Mouse (Mus musculus) embryonic fibroblast, embryonic 13.5 days (primary cell): ENCODE data around the gene Hoxa7. TPM values are rescaled to one million over a fixed set of nuclear protein-coding genes. Genes with fewer than 3 reads are reported as not detected.

ENCODE experiments used
- H3K27ac ChIP-seq: 2 replicates; pipeline ENCODE4 v1.5.1; 2012; ENCODE audit warnings: low read length, control low read depth, inconsistent platforms; ENCODE audit not compliant: insufficient read depth
- H3K4me1 ChIP-seq: 2 replicates; pipeline ENCODE4 v1.6.1; 2011; ENCODE audit warnings: low read length; ENCODE audit not compliant: control insufficient read depth, insufficient read depth
- H3K4me3 ChIP-seq: 2 replicates; pipeline ENCODE4 v1.5.1; 2011; ENCODE audit warnings: mild to moderate bottlenecking, control low read depth, low read length; ENCODE audit not compliant: insufficient read depth
- CTCF ChIP-seq: IDR thresholded peaks from 2 replicates; pipeline ENCODE4 v1.5.1; 2011; ENCODE audit warnings: mild to moderate bottlenecking, control low read depth, low read length, moderate library complexity, borderline replicate concordance; ENCODE audit not compliant: insufficient read depth
- POLR2A ChIP-seq: IDR thresholded peaks from 2 replicates; pipeline ENCODE4 v1.6.1; 2011; ENCODE audit warnings: low read depth, mild to moderate bottlenecking, control low read depth, low read length, moderate library complexity
- polyA plus RNA-seq: library from polyadenylated mRNA; stranded (reverse); fragments of >200 nt; gene quantifications from 2 replicates; pipeline ENCODE4 v1.2.4, GENCODE M21; 2011; ENCODE audit warnings: low read depth; ENCODE audit not compliant: missing spikeins, insufficient read length

Gene Hoxa7
- polyA plus RNA-seq, 1 experiment, result 15.8 TPM

DNA sequence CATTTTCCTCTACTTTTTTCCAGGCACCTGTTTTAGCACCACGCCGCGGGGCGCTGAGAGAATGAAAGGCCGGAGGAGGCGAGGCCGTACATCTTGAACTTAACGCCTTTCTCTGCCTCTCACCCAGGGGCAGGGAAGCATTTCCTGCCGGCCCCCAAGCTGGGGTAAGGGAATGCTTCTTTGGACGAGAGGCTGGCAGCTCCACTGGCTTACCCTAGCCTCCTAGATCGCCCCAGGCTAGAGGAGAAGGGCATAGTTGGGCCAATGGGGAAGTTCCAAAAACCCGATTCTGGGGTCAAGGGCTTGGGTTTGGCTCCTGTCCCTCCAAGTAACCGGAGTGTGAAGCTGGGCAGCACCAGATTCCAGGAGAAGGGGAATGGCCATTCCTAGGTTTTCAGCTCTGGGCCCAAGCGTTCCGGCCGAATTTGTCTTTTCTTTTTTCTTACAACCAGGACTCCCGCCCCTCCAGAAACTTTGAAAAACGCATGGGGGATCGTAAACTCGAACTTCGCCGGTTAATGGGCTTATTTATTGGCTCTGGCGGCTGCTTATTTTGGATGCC lies 11.4 kb upstream of the Hoxa7 start:
- H3K27ac ChIP-seq, result peak overlapping the region; percentile 38
- H3K4me1 ChIP-seq, result no peaks in the 10 kb centered on the region
- TF ChIP-seq CTCF, result no peak
- no peak for TF ChIP-seq POLR2A
- peak overlapping the region; percentile 52 for H3K4me3 ChIP-seq

DNA sequence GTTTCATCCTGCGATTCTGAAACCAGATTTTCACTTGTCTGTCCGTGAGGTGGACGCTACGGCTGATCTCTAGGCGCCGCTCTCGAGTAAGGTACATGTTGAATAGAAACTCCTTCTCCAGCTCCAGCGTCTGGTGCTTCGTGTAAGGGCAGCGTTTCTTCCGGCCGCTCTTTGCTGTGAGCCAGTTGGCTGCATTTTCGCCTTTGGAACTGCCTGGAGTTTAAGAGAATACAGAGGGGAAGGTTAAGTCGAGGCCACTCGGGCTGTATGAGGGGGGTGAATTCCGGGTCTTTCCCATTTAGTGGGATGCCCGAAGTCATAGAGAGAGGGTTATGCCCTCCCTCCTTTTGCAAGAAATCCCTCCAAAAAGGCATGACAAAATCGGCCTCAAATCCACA lies 10.9 kb upstream of the Hoxa7 start:
- Histone ChIP-seq H3K27ac (peak overlapping the region; percentile 38), H3K4me3 (peak overlapping the region; percentile 52), H3K4me1 (no peaks in the 10 kb centered on the region)
- TF ChIP-seq POLR2A, result no peak
- no peak for TF ChIP-seq CTCF

DNA sequence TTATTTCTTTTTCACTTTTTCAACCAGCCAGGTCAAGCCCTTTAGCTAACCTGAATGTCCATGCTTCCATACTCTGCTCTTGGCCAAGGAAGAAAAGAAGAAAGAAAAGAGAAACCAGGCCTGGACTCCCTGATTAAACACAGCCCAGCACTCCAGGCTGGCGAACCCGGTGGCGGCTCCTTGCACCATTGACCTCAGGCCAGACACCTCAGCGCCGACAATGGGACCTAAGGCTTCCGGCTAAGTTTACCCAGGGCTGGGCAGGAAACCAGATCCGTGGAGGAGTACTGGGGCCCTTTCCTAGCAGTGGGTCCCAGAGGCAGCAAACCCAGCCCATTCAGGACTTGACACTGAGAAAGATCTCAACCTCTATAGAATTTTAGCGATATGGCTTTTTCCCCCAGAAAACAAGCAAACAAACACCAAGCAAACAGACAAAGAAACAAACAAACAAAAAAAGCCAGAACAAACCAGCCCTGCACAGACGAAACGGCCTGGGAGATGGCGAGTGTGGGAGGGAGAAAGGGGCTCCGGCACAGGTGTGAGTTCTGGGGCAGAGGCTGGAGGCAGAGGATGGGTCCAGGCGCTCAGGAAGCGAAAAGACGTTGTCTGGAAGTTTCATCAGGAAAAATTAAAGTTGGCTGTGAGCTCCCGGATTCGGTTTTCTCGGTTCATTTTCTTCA lies 10.4 kb upstream of the Hoxa7 start:
- Histone ChIP-seq H3K4me3 (peak overlapping the region; percentile 52), H3K27ac (peak overlapping the region; percentile 38; the same call in 1 of the 2 replicates), H3K4me1 (no peaks in the 10 kb centered on the region)
- TF ChIP-seq POLR2A, result no peak
- no peak for TF ChIP-seq CTCF

DNA sequence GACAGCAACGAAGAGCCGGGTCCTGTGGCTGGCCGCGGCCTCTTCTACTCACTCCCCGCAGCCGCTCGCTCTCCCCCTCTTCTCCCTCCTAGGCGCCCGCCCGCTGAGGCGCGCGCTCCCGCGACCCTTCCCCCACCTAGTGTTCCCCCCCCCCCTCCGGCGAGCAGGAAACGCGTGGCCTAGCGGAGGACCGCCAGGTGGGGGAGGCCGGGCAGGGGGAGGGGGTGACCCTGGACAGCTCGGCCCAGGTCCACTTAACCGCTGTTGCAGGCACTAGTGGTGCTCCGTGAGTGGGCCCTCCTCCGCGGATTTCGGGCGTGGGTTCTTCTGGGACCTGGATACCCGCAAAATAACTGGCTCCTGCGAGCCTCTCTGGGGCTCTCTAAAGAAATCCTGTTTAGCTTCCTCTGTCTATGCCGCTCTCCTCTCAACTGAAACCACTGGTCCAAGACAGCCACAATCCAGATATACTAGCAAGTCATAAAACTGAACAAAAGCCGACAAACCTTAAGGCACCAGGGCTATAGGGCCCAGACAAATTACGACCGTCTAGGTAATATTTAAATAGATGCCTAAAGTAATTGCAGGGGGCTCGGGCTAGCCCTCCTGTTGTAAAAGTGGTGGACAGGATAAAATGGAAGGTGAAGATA lies 9.0 kb upstream of the Hoxa7 start, which contains the start of gene Hoxa9:
Gene Hoxa9 (minus strand): TSS at position 574 of the 650 bp plus-strand sequence.
- TF ChIP-seq CTCF, result no peak
- TF ChIP-seq POLR2A, result no peak
- H3K4me3 ChIP-seq, result peak within 1 kb of the TSS; percentile 52
- H3K27ac ChIP-seq, result peak within 1 kb of the TSS; percentile 55

DNA sequence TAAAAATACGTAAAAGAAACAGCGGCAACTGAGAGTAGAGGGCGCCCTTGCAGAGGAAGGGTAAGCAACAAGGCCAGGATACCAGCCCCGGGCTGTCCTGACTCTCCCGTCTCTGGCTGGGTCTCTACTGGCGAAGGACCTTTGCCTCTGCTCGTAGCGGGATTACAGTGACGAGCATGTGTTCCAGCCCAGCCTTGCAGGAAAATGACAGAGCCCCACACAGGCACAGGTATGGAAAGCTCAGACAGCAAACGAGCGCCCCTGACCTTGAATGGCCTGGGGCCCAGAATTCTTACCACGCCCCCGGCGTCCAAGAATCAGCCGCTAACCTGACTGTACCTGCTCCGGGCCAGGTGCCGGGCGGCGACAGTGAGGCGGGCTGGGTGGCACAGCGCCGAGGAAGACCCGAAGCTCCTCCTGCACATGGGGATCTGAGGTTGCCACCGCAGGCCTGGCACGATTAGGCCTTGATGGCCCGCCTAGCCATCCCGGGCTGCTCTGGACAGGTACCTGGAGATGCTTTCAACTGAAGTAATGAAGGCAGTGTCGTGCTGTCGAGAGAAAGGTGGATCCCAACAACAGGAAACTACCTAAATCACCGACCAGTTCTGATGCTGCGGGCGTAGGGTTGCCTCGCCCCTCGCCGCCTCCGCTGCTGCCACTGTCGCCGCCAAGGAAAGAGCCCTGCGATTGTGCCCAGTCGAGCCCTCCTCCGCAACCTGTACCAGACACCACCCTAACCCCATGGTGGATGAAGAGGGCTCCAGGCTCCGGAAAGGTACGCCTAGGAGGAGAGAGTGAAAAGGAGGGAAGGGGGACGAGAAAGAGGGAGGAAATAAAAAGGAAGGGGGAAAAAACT lies 8.1 kb upstream of the Hoxa7 start:
- TF ChIP-seq POLR2A (no peak), CTCF (no peak)
- H3K4me1 ChIP-seq, result no peaks in the 10 kb centered on the region
- peak overlapping the region; percentile 42 for H3K4me3 ChIP-seq
- peak overlapping the region; percentile 30; the same call in 1 of the 2 replicates for H3K27ac ChIP-seq

More for the DNA sequence above, 9.0 kb upstream of the Hoxa7 start, which contains the start of gene Hoxa9:
- no peaks in the 10 kb centered on the region for H3K4me1 ChIP-seq

DNA sequence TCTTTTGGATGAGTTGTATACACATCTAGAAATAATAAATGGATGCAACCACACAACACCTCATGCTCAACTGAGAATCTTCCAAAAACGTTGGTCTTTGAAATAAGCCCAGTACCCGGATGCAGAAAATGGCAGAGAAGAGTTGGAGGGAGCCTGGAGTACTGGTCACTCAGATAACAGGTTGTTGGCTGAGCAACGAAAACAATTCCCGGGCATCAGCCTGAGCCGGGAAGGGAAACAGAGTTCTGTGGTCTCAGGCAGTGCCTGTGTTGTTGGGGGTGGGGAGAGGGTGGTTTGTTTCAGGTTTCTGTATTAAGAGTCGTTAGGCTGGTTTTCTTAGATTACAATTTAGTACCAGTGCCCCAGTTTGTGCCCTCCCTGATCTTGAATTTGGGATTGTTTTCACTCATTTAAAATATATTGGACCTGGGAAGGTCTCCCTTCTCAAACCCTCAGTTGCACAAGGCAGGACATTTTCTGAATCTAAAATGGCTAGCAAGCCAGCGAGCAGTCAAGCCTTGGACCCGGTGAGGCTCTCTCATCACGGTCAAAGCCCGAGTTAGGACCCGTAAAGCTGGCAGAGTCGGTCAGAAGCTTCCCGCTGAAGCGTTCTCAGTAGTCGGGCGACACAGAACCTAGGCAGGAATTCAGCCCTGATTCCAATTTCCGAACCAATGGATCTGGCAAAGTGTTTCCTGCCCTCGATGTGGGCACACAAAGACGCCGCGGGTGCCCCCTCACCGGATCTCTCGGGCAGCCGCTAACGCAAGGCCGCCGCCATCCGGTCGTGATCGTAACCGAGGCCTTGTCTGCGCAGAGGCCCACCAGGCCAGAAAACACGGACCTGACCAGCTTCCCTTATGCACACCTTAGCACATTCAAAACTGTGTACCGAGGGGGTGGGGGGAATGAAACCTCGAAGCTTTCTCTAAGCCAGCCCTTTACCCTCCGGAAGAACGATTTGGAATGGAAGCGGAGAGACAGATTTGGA lies 7.1 kb upstream of the Hoxa7 start:
- H3K4me1 ChIP-seq, result no peaks in the 10 kb centered on the region
- peak overlapping the region; percentile 30 for H3K27ac ChIP-seq
- no peak for TF ChIP-seq CTCF
- TF ChIP-seq POLR2A, result no peak
- H3K4me3 ChIP-seq, result peak overlapping the region; percentile 42

DNA sequence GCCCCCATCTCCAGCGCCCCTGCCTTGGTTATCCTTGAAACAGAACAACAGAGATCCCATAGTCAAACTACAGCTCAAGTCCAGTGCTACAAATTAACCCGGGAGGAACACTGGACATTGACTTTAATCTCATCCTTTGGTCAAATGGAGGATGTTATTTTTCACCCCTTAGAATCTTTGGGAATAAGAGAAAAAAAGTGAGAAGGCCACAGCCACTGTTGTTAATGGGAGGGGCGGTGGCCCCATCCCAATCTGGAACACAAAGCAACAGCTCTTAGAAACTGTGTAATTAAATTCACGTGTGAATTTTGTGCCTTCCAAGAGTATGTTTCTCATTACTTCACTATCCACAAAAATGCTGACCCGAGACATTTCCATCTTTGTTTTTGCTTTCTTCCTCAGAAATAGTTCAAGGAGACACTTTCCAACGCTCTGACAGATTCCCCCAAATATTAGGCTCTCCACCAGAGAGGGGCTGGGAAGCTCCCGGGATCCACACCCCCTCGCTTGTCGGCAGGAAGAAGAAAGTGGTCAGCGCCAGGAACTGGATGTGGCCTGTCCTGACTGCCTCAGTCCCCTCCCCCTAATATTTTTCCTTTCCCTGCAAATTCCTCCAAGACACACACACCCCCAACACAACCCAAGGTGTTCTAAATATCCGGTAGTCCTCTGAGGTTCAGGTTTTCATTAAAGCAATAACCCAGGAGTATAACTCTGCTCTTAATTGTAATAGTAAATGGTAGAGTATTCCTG lies 6.0 kb upstream of the Hoxa7 start:
- Histone ChIP-seq H3K4me1 (no peaks in the 10 kb centered on the region), H3K27ac (peak overlapping the region; percentile 72), H3K4me3 (no peak overlapping the region; the same call in 1 of the 2 replicates)
- TF ChIP-seq CTCF, result no peak
- no peak for TF ChIP-seq POLR2A

DNA sequence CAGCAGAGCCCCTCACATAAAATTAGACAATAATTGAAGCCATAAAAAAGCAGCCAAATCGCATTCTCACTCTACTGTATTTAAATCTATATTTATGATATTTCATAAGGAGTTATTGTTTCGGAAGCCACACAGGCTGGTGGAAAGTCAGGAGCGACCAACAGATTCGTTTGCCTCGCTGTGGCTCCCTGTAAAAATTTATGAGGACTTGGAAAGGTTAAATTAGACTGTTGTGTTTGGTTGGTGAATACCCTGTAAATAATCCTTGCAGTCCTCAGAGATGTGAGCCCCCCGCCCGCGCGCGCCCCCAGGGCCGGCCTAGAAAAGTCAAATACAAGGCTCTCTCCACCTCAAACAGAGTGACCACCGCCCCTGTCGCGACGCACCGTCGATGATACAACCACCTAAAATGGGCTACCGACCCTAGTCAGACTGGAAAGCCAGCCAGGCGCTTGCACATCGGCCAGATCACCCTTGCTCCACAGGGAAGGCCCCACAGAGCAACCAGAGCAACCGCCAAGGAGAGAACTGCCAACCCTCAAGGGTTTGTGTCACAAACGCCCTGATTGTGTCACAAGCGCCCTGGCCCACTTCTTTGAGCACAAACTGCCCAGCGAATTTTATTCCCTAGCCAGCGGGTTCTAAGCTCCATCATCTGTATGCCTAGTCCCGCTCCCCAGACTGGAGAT lies 5.1 kb upstream of the Hoxa7 start:
- H3K27ac ChIP-seq, result peak overlapping the region; percentile 60
- H3K4me3 ChIP-seq, result peak overlapping the region; percentile 28
- TF ChIP-seq POLR2A (no peak), CTCF (no peak)
- H3K4me1 ChIP-seq, result no peaks in the 10 kb centered on the region
